Mouse (Mus musculus): Measurements from ENCODE around the gene Nat8l.

Nat8l gene

DNA sequence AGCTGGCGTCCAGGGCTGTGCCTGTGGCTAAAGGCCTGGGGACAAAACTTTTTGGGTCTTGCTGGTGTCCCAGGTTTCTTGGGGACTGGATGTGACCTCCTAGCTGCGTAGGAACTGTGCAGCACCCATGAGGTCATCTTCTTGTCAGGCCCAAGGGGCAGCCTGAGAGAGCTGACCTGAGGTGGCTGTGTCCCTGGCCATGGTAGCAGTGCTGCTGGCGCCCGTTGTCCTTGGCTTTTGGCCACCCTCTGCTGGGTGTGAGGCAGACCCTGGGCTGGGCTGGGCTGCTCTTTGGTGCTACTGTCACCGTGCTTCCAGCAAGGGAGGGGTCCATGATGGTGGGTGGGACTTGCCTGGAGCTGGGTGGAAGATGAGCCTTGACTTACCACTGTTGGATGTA is 8.8 kb downstream of the Nat8l start:
- no peak for DNase-seq (ENCODE audit: low read depth)

DNA sequence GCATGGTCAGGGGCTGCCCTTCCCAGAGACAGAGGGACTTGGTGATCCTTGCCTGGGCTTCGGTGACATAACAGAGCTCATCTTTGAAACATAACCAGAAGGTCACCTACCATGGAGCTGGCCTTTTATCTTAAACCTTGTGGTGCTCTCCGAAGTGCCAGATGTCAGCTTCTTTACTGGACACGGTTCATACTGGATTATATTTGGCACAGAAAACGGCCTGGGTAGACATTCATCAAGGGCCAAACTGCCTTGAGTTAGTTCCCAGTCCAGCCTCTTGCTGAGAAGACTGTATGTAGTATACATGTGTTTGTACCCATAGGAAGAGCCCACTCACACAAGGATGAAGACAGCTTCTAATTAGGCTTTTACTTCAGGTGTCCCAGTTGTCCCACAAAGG is 11.0 kb downstream of the Nat8l start:
- no peak for DNase-seq (ENCODE audit: low read depth)

DNA sequence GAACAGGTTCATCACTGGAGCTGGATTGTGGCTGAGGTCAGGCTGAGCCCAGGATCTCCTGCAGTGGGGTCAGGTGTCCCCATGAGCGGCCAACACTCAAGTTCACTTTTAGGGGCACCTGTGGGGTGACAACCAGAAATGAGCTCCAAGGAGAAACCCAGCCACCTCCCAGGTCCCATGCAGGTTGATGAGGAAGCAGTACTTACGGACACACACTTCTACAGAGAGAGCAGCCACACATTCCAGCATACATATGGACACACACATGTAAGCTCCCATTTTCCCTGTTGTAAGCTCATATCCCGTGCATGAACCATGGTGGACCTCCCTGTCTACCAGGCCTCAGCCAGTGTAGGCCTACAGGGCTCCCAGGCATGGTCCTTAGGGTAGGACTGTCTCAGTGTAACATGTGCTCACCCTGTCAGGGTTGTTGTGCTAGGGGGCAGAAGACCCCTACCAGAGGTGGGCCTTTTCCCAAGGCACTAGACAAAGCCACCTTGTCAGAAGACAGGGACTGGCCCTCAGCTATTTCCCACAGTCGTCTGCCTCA is 11.7 kb downstream of the Nat8l start:
- DNase-seq (ENCODE audit: low read depth), result no peak

DNA sequence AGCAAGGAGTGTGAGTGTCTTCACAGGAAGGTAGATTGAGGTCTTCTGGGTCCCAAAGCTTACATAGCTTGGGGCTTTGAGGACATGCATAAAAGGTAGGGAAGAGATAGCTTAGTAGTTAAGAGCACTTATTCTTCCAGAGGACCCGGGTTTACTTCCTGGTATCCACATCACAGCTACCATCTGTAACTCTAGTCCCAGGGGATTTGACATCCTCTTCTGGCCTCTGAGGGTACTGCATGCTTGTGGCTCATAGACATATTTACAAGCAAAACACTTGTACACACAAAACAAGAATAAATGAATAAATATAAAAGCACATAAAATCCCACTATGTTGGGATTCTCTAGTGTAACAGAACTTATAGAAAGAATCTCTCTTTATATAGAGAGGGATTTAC is 18.9 kb downstream of the Nat8l start:
- DNase-seq (ENCODE audit: low read depth), result no peak

DNA sequence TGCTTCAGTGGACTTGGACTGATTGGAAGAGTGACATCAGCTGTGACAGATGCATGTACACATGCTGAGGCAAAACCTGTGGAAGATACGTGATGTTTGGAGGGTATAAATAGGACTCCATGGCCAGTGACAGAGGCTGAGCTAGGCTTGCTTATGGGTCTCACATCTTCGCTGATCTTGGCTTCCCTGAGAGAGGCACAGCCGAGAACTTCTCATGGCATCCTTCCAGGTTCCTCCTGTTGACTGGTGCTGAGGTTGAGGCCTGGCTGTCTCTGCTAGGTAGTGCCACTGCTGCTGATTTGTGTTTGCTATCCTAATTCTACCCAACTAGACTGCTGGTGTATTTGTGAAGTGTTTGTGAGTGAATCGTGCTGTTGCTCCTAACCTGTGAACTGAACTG is 23.2 kb downstream of the Nat8l start:
- DNase-seq (ENCODE audit: low read depth), result no peak

DNA sequence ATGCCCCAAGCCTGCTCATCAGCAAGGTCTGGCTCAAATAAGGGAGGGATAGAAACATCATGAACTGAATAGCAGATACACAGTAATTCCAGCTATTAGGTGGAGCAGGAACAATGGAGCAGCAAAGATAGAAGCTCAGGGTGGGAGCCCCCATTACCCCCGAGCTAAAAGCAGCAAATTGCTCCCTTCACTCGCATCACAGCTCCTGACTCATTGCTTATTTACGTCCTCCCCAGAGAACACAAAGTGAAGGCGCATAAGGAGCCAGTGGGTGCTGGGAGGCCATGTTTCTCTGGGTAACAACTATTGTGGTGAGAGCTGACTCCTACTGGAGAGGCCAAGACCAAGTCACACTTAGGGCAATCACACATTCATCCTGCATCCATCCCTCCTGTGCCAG is 34.3 kb downstream of the Nat8l start:
- DNase-seq (ENCODE audit: low read depth), result no peak

DNA sequence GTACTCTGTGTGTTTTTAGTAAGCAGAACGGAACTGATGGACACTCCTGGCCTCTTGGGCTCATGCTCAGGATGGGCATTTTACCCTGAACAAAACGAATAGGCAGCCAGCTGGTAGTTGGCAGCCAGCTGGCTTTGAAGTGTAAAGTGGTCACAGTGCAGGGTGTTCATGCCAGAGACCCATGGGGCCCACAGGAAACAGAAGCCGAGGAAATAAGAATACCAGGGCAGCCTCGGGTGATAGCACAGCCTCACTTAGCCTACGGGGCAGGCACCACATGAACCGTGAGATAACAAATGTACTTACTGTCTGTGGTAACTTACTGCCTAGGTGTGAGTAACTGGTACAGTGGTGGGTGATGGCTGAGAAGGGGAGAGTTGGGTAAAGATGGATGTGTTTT is 35.2 kb downstream of the Nat8l start:
- no peak for DNase-seq (ENCODE audit: low read depth)

DNA sequence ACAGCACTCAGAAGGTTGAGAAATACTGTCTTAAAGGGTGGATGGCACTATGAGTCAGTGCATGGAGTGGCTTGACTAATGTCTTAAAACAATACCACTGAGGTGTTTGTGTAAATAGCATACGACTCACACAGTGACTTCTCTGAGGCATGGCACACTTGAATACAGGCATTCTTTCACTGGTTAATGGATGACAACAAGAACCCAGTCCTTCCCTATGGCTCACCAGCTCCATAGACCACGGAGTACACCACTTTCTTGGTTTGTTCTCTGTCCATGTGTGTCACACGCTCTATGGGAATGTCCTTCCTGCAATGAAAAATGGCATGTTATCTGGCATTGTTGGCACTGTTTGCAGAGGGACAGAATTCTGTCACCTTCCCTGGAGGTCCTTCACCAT is 36.7 kb downstream of the Nat8l start:
- DNase-seq (ENCODE audit: low read depth), result no peak
